Mouse (Mus musculus): ENCODE data around the gene Nfkb2.

The Nfkb2 gene

GRCm38 (mm10) chr19:46322996-46323572 is 19.0 kb downstream of the Nfkb2 start:
- in situ Hi-C loops (cut with MseI, MboI), result no loop called here

DNA sequence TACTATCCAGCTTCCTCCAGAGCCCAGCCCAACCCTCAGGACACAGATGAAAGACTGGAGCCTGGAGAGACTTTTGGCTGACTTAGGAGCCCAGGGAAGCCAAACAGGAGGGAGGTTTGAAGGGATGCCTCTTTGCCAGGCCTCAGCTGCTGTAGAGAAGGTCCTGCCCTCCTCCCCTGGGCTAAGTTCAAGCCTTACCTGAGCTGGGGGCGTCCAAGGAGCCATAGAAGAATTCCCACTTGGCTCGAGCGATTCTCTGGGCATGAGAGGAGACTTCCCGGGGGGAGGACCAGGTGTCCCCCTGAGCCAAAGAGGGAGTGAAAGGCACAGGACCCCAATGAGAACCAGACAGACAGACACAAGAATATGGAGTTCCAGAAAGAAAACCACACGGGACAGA is 19.6 kb downstream of the Nfkb2 start:
- in situ Hi-C loops (cut with MseI, MboI), result no loop called here

DNA sequence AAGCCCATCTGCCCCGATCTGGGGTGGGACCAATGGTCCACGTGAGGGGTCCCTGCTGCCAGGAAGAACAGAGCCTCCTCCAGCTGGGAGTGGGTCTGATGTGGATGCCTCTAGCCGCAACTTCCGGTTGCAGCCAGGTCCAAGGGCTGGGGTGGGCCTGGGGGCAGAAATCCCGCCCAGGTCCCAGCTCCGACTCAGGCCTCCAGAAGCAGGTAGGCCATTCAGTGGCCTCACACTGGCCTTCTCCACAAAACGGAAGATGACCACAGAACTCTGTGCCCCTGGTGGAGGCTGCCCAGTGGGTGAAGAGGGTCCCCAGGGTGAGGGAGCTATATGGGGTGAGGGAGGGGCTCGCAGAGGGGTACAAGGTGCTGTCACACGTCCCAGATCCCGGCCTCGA is 20.2 kb downstream of the Nfkb2 start:
- in situ Hi-C loops (cut with MseI, MboI), result no loop called here

GRCm38 (mm10) chr19:46324918-46325317 is 20.8 kb downstream of the Nfkb2 start:
- in situ Hi-C loops (cut with MseI, MboI), result no loop called here

GRCm38 (mm10) chr19:46326019-46326755 is 22.1 kb downstream of the Nfkb2 start:
- in situ Hi-C loops (cut with MseI, MboI), result no loop called here

DNA sequence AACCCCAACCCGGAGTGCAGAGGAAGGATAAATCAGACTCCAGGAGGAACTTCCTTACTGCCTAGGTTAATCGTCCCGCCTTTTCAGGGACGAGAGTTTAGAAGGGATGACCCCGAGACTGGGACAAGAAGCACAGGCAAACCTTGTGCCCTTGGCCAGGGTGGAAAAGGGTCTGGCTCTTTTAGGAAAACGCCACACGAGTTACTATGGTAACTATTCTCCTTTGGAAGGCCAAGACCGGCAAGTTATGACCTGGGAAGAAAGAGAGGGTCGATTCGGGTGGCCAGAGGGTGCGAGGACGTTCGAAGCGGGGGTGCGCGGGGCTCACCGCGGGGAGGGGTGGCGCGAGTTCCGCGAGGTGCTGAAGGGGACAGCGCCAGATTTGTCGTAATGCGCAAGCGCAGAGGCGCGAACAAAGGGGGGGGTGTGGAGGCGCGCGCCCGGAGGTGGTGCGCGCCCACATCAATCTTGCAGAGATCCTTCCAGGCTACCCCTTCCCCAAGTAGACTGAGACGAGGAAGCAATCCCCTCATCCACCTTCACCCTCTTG is 22.7 kb downstream of the Nfkb2 start, which contains the start of gene Psd:
TSS of gene Psd (minus strand) at position 401 of the 550 bp plus-strand sequence.
- in situ Hi-C loops (cut with MseI, MboI), result no loop called here

DNA sequence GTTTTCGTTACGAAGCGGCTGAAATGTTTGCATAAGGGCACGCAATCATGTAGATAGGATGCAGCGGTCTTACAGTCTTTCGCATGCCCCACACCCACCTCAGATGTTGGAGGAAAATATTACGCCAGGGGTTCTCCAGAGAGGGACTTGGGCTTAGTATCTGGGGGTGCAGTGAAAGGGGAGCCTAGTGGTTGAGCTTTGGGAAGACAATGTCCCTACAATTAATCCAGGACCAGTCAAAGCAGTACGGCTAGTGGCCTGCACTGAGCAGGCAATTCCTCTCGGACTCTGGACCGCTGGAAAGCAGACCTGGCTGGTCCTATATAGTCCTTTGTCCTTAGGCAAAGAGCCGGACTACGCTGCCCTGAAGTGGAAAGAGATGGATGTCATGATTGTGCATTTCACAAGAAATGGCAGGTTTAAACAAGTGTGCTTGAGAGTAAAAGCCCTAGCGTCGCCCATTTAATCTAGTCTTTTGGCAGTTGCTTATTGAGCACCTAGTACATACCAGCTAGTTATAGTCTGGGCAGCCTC is 23.5 kb downstream of the Nfkb2 start:
- in situ Hi-C loops (cut with MseI, MboI), result no loop called here

DNA sequence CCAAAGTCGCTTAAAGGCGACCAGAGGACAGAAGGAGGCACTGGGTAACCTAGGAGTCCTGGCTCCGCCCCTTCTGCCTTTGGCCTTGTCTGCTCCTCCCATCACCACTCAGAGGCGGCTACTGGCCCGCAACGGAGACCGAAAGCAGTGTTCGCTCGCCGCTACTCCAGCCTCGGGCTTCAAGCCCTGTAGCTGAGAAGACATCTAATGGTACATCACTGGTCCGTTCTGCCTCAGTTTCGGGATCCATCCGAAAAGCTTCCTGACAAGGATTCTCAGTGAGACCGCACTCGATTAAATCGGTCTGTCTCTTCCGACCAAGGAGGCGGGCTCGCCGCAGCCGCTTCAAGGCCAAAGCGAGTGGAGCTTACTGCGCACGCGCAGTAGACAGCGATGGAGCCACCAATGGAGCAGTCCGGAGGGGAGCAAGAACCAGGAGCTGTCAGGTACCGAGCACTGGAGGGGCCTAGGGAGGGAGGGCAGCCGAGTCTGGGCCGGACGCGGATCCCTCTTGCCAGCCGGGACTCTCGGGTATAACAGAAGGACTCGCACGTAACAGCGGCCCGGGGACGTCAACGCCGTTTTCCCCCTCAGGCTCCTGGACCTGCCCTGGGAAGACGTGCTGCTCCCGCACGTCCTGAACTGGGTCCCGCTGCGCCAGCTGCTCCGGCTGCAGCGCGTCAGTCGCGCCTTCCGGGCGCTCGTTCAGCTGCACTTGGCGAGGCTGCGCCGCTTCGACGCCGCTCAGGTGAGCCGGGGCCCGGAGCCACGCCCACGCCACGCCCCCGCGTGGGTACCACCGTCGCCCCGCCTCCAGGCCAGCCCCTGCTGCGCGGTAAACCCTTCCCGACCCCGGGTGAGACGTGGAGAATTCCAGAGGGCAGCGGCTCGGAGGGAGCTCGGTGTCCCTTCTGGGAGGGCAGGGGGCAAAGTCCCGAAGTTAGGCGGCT is 24.2 kb downstream of the Nfkb2 start, which contains the start of gene Fbxl15:
TSS of gene Fbxl15 (plus strand) at position 104 of the 950 bp plus-strand sequence.
- in situ Hi-C loops (cut with MseI, MboI), result no loop called here

GRCm38 (mm10) chr19:46329031-46329641 is 25.0 kb downstream of the Nfkb2 start:
- in situ Hi-C loops (cut with MseI, MboI), result no loop called here

DNA sequence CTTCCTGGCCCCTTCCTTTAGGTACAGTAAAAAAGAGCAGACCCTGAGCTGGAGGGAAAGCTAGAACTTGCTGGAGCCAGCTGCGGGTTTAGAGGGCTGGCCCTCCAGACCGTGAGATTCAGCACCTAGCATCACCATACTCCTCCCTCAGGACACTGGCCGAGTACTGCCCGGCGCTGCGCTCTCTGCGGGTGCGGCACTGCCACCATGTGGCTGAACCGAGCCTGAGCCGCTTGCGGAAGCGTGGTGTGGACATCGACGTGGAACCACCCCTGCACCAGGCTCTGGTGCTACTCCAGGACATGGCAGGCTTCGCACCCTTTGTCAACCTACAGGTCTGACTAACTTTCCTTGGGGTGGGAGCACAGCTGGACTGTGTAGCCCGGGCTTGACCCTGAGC is 25.8 kb downstream of the Nfkb2 start:
- in situ Hi-C loops (cut with MseI, MboI), result no loop called here

DNA sequence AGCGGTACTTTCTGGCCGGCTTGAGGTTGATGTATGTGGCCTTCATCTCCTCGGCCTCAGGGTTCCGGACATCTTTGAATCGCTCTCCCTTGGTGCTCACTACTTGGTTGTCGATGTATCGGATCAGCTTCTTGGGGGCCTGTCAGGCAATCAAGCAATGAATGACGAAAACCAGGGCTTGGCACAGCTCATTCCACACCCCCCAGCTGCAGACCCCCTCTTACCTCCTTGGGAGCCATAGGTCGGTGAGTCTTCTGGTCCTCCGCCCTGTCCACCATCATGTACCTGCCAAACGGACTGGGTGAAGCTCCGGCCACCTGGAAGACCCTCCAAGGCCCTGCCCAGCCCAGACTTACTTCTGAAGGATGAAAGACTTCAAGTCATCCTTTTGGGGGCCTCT is 26.6 kb downstream of the Nfkb2 start:
- in situ Hi-C loops (cut with MseI, MboI), result no loop called here

DNA sequence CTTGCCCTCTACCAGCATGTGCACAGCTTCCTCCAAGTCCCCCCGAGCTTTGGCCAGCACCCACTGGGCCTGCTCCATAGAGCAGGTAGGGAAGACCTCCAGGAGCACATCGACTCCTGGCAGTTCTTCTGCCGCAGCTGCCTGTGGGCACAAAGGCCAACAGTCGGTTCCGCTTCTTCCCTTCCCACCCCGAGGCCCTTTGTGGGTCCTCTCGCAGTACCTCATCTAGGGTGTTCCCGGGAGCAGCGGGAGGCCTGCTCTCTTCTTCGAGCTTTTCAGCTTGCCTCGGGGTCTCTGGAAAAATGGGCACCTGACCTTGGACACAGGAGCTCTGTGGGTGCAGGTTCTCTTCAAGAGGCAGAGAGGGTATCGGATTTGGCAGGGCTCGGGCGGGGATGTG is 27.2 kb downstream of the Nfkb2 start:
- in situ Hi-C loops (cut with MseI, MboI), result no loop called here

- in situ Hi-C loops (cut with MseI, MboI), result no loop called here
Observed at GRCm38 (mm10) chr19:46331936-46332335, 27.8 kb downstream of the Nfkb2 start.

DNA sequence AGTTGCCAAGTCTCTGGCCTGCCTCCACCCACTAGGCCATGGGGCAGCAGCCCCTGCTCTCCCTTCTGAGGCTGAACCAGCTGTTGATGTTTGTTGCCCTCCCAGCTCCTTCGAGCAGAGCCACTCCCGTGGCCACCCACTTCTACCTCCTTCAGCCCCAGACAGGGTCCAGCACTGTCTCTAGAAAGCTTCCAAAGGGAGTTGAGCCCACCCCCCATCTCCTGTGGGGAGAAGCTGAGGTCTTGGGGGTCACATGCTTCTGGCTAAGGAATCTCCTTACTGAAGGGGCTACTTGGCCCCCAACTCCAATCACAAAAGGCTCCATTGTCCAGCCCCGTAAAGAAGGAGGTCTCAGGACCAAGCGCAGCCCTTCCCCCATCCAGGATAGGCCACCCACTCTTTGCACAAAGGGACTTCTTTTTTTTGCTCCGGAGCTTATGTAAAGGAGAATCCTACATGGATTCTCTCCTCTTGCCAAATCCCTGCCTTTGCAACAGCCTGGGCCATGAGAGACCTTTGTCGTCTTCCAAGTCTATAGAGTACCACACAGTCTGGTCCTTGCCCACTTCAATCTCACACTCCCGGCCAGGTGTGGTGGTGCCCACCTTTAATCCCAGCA is 28.7 kb downstream of the Nfkb2 start:
- in situ Hi-C loops (cut with MseI, MboI), result no loop called here

GRCm38 (mm10) chr19:46333906-46334305 is 29.8 kb downstream of the Nfkb2 start:
- in situ Hi-C loops (cut with MseI, MboI), result no loop called here

- in situ Hi-C loops (cut with MseI, MboI), result no loop called here
Observed at GRCm38 (mm10) chr19:46337719-46338330, 33.7 kb downstream of the Nfkb2 start.

DNA sequence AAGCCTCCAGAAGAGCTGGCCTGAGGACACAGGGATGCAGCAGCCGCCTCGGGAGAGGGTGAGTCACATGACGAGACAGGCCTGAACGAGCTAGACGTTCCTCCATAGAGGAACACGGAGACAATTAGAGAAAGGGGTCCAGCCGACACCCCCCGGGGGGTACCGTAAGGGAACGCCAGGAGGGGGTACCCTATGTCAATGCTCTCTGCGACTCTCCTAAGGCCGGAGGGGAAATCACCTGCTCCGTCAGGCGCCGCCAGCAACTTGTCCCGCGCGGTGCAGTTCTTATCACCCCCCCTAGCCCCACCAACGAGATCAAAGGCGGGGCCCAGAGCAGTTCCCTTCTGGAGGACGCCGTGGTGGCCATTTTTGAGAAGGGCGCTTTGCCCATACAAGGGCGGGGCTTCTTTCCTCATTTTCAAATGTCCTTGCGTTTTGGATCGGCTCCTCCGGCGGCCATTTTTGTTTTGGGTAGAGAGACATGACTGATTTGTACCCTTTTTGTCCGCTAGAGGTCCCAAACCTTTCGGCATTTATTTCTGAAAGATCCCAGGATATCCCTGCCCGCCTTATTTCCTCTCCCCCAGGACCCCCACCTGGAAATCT is 34.3 kb downstream of the Nfkb2 start, which contains the start of gene Cuedc2:
TSS of gene Cuedc2 (minus strand) at position 372 of the 606 bp plus-strand sequence.
- in situ Hi-C loops (cut with MseI, MboI), result no loop called here

DNA sequence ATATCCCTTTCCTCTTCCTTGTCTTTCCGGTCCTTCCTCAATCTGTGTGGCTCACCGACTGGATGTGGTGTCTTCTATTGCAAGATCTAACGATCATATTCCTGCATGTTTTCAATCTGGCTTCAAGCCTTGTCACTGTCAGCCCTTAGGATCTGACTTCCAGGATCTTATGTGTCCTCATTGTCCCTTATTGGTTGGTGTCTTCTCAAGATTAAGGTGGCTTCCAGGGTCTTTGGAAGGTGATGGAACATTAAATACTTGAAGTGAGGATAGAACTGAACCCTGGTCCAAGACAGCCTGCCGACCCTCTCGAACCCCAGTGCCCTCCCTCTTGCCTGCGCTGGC is 34.8 kb downstream of the Nfkb2 start:
- in situ Hi-C loops (cut with MseI, MboI), result no loop called here

GRCm38 (mm10) chr19:46339287-46339971 is 35.3 kb downstream of the Nfkb2 start:
- in situ Hi-C loops (cut with MseI, MboI), result no loop called here

Data from mouse trophoblast stem cell (cell line).